Mouse (Mus musculus) frontal cortex, postnatal 14 days (tissue): Measurements from ENCODE around the gene Ankrd9.

Source experiments
- DNase-seq, 2 experiments: peaks; one replicate each; pipeline ENCODE4 v3.0.0; 2022; ENCODE audit warnings: low spot score in 2 of 2

Gene Ankrd9

DNA sequence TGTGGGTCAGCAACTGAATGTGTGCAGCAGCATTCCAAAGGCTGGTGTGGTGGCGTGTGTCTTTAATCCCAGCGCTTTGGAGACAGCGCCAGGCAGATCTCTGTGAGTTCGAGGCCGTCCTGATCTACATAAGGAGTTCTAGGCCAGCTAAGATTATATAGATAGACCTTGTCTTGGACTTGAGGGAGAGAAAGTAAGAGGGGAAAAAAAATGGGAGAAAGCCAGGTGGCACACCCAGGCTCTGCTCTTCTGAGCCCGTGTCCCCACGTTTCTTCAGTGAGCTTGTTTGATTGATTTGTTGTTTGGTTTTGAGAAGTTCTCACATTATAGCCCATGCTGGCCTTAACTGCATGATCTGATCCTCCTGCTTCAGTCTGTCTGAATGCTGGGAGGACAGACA, 11.7 kb upstream of the Ankrd9 start:
- no peak for DNase-seq

DNA sequence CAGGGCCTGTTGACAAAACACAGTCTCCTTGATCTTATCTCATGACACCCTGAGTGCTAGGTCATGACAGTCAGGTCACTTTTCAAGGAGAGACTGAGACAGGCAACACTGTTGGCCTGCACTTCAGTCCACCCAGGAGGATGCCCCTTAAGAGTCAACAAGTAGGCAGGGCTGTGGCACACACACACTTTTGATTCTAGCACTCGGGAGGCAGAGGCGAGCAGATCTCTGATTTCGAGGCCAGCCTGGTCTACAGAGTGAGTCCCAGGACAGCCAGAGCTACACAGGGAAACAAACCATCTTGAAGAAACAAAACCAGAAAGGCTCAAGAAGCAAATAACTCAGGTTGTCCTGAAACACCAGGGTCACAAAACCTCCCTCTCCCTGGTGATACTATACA, 10.6 kb upstream of the Ankrd9 start:
- DNase-seq = no peak

DNA sequence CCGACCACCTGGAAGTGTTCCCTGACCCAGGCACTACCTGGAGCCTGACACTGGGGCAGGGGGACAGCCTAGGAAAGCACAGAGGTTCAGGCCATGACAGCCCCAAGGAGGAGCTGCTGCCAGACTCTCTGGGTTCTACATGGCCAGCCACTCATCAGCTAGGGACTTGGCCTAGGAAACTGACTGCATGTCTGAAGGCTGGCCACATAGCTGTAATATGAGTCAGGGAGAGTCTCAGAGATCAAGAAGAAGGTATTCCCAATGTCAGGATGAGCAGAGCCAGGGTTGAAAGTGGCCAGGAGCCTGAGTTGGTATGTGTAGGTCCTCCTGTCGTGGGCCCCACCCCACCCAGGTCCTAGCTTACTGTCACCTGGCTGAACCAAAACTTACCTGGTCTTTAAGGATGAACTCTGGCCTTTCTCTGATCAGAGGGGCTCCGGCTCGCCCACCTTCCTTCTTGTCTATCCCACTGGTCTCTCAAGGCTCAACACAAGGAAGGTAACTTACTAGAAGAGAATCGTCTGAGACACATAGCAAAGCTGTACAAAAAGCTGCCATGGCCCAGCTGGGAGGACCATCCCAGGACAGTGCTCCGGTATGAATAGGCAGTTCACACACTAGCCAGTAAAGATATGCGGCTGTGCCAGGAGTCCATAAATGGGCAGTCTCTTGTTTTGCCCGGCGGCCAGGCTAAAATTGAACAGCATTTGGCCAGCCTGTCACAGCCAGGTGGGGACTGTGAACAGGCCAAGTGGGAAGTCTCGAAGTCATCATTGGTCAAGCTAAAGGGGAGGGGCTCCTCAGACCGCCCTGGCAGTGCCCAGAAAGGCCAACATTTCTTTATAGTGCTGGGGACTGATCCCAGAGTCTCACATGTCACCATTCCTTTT, 7.9 kb upstream of the Ankrd9 start:
- DNase-seq = no peak

DNA sequence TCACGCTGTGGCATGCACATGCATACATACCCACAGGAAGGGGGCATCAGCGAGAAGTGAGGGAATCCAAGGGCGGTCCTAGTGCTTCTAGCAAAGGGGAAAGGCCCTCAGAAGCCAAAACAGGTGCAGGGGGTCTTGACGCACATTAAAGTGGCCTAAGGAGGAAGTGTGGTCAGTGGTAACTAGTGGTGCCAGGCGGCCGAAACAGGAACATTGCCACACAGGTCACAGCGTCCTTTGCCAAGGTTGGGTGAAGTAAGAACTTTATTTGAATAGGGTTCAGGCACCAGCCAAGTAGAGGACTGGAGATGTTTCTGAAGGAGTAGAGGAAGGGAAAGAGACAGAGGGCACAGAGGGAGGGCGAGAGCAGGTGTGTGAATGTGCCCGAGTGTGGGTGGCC, 6.3 kb upstream of the Ankrd9 start:
- DNase-seq = no peak

DNA sequence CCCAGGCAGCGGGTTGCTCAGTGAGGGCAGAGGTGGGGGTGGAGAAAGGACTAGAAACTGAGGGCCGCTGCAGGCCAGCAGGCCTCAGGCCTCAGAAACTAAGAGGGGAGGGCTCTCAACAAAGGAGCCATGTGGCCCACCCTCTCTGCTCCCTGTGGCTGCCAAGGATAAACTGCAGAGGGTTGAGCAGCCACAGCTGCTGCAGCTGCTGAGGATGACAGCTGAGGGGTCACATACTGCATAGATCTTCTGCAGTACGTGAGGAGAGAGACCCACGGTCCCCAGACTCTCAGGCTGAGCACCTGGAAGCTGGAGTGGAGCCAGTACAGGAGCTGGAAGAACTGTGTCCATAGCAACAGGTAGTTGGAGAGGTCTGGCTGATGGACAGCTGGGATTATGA, 5.8 kb upstream of the Ankrd9 start:
- no peak for DNase-seq

DNA sequence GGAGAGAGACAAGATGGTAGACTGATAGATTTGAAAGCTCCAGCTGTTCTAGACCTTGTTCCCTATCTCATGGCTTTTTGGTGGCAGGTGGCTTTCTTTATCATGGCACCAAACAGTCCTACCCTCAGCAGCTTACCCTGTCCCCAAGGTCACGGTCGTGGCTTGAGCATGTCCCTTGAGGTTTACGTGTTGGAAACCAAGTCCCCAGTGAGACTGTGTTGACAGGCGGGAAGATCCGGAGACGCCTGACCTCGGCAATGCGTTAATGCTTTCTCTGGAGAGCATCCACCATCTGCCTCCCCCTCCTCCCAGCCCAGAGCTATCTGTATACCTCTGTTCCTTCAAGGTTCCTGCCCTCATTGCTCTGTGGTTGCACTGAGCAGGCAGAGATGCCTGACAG, 4.9 kb upstream of the Ankrd9 start:
- DNase-seq = no peak

DNA sequence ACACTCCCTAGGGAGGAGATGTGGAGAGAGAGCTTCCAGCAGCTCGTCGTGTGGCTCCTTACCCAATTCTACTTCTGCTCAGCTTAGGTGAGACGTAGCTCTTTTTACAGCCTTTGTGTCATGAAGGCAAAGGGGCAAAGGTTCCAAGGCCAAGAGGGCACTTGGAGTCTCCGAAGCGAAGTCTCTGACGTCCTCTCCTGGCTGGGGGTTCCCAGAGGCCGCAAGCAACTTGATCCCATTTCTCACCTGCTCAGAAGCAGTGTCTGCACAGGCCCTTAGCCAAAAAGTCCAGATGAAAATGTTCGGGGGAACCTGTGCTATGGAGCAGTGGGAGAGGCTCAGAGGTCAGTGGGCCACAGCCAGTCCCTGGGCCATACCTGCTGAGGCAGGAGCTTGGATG, 4.2 kb upstream of the Ankrd9 start:
- DNase-seq = no peak

DNA sequence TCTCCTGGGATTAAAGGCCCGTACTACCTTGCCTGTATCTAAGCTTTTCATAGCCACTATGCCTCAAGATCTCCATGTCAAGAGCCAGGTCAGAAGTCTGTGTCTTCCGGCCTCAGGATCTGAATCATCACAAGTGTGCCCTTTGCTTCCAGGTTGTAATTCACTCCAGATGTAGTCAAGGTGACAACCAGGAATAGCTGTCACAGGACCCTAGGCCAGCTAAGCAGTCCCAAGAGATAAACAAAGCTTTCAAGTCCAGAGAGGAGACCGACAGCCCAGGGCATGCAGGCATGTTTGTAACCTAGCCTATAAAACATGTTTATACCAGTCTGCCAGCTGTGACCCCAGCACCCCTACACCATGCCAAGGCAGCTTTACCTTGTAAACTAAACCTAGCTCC, 2.9 kb upstream of the Ankrd9 start:
- no peak for DNase-seq

DNA sequence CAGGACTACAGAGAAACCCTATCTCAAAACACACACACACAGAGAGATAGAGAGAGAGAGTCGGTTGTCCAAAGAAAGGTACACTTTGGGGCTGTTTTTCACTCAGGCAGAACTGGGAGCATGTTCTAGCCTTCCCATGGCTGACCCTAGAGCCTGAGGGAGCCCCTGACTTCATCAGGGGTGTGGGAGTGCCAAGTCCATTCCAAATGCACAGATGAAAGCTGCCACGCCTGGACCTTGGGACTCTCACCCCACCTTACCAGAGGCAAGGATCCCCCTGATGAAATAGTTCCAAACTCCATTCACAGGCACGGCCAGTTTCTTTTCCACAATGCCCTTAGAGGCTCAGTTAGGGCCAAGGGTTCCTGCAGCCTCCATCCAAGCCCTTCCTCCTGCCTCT, 968 bp upstream of the Ankrd9 start:
- no peak for DNase-seq

DNA sequence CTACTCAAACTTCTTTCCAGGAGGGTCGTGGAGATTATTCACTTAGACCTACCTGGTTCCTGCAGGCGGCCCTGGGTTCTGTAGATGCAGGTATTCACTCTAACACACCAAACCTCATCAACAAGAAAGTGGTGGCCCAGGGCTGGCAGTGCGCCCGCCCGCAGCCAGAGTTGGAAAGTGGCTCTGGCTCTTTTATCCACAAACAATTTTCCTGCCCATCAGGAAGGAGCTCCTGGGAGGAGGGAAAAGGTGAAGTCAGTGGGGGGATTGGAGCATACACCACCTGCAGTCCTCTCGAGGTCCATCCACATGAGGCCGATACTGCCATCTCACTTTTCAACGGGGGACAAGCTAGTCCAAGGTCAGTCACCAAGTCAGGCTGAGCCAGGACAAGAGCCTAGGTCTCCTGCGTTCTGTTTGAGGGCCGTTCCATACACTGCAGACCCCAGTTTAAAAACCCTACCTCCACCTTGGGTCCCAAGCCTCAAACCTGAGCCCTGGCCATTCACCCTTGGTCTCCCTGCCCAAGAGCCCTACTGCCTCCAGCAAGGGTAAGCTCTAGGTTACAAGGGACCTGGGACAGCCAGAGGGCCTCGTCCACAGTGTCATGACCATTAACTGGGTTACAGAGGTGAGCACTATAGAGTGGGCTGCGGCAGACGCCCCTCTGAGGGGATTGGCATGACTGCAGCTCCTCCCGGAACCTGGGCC, 789 bp downstream of the Ankrd9 start:
- no peak for DNase-seq

DNA sequence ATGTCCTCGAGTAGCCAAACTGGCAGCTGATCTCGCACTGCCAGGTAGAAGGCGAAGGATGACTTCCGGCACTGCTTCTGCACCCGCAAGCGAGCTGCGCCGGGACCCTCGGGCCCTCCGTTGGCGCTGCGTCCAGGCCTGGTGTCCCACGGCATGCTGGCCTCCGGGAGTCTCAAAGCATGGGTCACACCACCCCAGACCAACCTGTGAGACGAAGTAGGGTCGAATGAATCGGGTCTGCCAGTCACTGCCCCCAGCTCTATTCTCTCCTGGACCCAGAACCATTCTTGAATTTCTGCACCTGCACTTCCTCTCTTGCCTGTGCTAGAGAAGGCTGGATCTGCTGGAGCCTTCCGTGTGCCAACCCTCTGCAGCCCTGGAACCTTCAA, 1.5 kb downstream of the Ankrd9 start:
- no peak for DNase-seq

DNA sequence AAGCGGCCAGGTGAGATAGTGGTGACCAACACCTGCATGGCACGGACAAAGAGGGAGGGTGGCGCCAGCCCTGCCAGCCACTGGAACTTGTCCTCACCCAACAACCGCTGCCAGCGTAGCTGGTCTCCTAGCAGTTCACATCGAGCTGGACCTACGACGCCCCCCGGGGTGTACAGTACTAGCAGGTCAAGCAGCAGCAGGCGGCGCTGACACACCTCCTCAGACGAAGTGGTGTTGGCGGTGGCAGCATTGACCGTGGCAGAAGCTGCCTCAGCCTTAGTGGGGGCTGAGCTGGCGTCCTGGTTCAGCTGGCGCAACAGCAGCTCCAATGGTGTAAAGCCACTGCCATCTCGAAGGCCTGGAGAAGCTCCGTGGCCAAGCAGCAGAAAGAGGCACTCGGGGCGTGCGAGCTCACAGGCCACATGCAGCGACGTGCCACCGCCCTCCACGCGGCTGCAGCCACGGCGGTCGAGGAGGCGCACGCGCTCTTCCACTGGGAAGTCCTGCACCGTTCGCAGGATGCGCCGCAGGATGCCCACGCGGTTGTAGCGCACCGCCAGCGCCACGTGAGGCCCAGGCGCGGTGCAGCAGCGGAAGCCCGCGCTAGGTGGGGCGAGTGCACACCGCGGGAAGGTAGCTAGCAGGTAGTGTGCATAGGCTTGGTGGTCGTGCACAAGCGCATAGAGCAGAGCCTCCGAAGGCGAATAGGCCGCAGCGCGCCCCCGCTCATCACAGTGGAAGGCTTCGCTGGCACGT, 2.1 kb downstream of the Ankrd9 start:
- no peak for DNase-seq

DNA sequence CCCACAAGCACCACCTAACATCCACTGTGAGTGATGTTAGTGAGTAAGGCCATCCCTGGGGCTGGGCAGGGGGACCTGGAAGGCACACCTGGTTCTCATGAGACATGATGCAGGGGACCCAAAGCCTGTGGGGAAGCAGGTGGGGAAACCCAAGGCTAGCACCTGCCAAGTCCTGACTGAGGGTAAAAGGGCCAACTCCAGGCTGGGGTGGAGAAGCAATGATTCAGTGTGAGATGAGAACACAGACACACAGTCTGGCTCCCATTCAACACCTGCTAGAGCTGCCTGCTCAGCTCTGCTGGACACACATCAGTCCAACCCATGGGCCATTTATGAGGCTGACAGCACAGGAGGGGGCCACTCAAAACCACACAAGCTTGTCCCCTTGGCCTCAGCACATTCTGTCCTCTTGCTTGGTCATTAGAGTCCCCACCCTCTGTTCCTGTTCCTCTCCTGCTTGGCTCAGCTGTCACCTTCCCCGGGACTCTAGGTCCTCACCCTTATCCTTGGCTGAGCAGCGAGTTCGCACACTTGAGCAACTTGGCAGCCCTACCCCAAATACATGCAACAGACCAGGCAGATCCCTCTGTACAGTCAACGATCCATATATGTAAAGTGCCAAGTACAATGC, 2.9 kb downstream of the Ankrd9 start:
- DNase-seq = no peak

DNA sequence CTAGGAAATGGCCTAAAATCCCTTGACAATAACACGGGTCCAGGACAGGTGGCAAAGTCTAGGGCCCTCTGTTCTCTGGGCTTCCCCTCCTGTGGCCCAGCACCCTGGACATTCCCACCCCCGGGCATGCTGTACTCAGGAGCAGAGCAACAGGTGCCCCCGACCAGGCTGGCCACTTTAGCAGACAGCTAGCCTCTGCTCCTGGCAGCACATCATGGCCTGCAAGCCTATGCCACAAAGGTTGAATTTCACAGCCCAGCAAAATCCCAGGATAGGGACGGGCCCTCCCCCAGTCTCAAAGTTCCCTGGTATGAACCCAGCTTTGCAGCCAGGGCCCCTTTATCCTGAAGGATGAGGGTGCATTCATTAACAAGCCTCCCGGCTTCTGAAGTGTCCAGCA, 3.5 kb downstream of the Ankrd9 start:
- DNase-seq = no peak

DNA sequence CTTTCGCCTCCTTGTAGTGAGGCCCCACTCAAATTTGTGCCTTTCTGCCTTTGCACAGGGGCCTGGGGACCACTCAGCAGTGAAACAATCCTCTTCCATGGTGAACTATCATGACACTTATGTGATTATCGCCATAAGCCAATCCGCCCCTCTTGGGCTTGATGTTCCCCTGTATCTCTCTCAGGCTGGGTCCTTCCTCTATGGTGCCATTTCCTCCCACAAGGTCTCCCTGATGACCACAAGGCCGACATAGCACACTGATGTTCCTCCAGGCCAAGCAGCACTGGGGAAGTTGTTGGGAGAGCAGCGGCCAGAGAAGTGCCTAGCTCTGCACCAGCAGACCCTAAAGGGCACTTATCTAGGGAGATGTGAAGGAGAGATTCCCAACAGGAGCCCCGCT, 4.1 kb downstream of the Ankrd9 start:
- no peak for DNase-seq

DNA sequence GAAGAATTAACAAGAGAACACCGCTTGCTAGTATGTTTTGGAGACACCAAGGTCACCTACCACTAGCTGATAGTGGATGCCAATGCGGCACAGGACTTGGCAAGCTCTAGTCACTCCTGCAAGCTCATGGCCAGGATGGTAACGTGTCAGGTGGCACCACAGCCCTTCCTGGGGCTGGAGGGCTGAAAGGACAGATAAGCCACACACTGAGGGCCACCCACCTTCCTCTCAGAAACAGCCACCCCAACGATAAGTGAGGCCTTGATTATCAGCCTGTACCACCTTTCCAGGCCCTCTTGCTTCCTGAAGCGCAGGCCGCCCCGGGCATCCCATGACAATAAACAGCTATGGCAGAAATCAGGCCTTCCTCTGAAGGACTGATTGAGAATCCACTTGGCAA, 4.5 kb downstream of the Ankrd9 start:
- DNase-seq = no peak

DNA sequence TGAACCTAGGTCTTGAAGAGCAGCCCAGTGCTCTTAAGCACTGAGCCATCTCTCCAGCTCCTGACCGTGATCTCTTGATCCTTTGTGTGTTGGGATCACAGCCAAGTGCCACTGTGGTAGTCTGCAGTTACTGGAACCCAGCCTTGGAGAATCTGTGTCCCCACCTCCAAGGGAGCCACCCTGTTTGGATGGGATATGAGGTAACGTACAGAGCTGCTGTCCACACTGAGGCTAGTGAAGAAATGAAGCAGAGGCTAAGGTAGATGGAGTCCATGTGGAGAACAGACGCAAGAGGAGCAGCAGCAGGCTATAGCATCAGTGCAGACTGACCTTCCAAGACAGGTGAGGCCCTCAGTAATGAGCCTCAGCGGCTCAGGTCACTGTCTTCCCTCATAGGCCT, 5.0 kb downstream of the Ankrd9 start:
- DNase-seq = no peak

DNA sequence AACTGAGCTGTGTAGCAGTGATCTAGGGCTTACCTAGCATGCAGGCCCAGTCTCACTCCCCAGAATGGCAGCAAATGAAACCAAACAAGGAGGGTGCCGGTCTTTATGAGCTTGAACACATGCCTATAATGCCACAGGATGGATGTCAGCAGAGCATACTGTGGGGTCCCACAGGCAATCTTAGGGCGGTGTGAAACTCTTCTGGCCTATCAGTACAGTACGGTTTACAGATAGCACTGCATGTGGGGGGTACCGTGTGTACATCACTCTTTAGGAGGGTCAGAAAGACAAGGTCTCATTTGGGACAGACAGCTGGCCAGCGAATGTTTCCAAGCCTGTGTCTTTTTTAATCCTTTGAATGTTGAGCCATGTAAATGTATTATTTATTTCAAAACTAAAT, 6.9 kb downstream of the Ankrd9 start:
- DNase-seq = no peak

DNA sequence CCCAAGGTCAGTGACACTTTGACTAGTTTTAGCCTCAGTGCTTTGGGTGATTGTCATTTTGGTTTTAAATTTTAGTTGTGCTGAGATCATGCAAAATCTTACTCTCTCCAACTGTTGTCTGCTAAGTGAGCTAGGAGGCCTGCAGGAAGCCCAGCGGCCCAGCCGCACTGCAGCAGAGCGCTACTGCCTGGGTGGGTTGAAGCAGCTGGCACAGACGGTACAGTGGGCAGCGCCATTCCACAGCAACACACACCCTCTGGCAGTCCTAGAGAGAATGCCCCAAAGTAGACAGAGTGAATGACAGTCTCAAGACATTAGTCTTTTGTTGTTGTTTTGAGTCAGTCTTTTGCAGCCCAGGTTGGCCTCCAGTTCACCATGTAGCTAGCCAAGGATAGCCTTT, 8.4 kb downstream of the Ankrd9 start:
- DNase-seq = no peak

DNA sequence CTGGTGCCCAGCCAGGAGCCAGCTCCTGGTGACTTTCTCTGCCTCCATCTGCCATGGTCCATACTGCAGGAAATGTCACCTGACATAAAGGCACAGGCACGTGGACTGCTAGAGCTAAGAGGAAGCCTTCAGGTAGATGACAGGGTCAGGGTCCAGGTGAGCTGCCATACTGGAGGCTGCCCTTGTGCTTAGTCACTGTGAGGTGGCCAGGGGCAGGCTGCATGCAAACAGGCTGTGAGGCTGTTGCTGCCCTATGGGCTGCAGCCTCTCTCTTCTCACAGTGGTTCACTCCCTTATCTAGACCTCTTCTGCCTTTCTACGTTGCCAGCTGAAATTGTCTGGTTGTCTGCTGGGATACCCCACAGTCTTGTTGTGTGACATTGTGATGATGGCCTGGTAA, 11.7 kb downstream of the Ankrd9 start:
- DNase-seq = no peak

DNA sequence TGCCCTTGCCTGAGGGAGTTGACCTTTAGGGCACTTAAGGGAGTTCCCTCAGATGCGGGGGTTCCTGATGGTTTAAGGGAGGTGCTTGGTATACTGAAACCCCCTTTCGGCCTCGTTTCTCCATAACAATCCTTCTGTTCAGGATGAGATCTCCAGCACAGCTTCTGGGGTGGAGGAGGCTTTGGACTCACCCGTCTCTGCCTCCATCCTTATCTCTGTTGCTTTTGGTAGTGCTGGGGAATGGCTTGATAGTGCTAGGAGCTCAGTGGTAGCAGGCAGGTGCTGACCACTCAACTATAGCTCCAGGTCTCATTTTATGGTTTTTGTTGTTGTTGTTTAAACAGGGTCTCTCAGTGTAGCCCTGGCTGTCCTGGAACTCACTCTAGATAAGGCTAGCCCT, 12.8 kb downstream of the Ankrd9 start:
- no peak for DNase-seq

DNA sequence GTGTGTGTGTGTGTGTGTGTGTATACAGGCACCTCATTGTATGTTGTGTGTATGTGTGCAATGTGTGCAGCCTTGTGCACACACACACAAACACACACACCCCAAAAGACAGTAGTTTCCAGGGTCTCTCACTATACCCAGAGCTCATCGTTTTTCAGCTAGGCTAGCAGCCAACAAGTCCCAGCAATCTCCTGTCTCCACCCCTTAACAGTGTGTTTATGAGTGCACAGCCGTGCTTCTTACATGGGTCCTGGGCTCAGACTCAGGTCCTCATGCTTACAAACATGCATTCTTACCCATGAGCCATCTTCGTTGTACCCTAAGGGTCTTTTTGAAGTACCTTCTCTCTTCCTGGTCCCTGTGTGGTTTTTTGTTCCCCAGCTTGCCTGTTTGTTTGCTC, 13.3 kb downstream of the Ankrd9 start:
- no peak for DNase-seq
